Mouse (Mus musculus) midbrain, postnatal 0 days (tissue): ENCODE data around the gene Smyd1. TPM values are rescaled to one million over a fixed set of nuclear protein-coding genes. Genes with fewer than 3 reads are reported as not detected.

Experiments
- ATAC-seq: fragments of 200-750 bp; cut with Nextera tagmentation; 2 replicates; pipeline ENCODE4 v1.8.0; 2017; ENCODE audit warnings: moderate number of reproducible peaks, mild to moderate bottlenecking, moderate TSS enrichment, moderate library complexity; ENCODE audit not compliant: low FRiP score
- DNase-seq: peaks from one replicate; pipeline ENCODE4 v3.0.0-alpha.2; 2015; ENCODE audit warnings: low spot score
- H3K27ac ChIP-seq: fragments of 300-500 bp; sonication (generic); 2 replicates; pipeline ENCODE4 v1.5.1; 2014; ENCODE audit warnings: low read depth, mild to moderate bottlenecking, low read length, mixed read lengths
- H3K27me3 ChIP-seq: fragments of 300-500 bp; sonication (generic); 2 replicates; pipeline ENCODE4 v1.6.1; 2014; ENCODE audit warnings: low read length, control low read depth, mixed read lengths; ENCODE audit not compliant: insufficient read depth
- H3K36me3 ChIP-seq: fragments of 300-500 bp; sonication (generic); 2 replicates; pipeline ENCODE4 v1.6.1; 2014; ENCODE audit warnings: low read length, control low read depth, mixed read lengths; ENCODE audit not compliant: insufficient read depth
- H3K4me1 ChIP-seq: fragments of 300-500 bp; sonication (generic); 2 replicates; pipeline ENCODE4 v1.6.1; 2014; ENCODE audit warnings: mild to moderate bottlenecking, control low read depth, antibody characterized with exemption, low read length, mixed read lengths; ENCODE audit not compliant: insufficient read depth
- H3K4me2 ChIP-seq: fragments of 300-500 bp; sonication (generic); 2 replicates; pipeline ENCODE4 v1.6.1; 2014; ENCODE audit warnings: low read depth, mild to moderate bottlenecking, low read length, mixed read lengths; ENCODE audit not compliant: poor library complexity, severe bottlenecking
- H3K4me3 ChIP-seq: fragments of 300-500 bp; sonication (generic); 2 replicates; pipeline ENCODE4 v1.5.1; 2014; ENCODE audit warnings: low read depth, mild to moderate bottlenecking, low read length, moderate library complexity
- H3K9ac ChIP-seq: fragments of 300-500 bp; sonication (generic); replicated peaks from 2 replicates; pipeline ENCODE4 v1.6.1; 2014; ENCODE audit warnings: mild to moderate bottlenecking, low read length, moderate library complexity, mixed read lengths; ENCODE audit not compliant: poor library complexity, severe bottlenecking
- H3K9me3 ChIP-seq: fragments of 300-500 bp; sonication (generic); 2 replicates; pipeline ENCODE4 v1.6.1; 2016; ENCODE audit warnings: low read length, control low read depth
- CTCF ChIP-seq: IDR thresholded peaks from 2 replicates; pipeline ENCODE4 v1.5.1; 2016; ENCODE audit warnings: antibody characterized with exemption, mild to moderate bottlenecking
- WGBS: fragments of 180-500 bp; shearing (Covaris S2); extraction: QIAGEN DNeasy Blood & Tissue Kit; methylation state at CpG from one replicate; pipeline ENCODE4 v1.1.7; 2014; 5-methylcytosine and 5-hydroxymethylcytosine counted together
- polyA plus RNA-seq: library from polyadenylated mRNA; unstranded; fragments of >200 nt; fragmentation: Nextera tagmentation; extraction: Ambion mirVana; gene quantifications from 2 replicates; pipeline ENCODE4 v1.2.1, GENCODE M21; 2015
- total RNA-seq: library from RNA; depleted of rRNA; stranded (reverse); fragments of >200 nt; gene quantifications from 2 replicates; pipeline ENCODE4 v1.2.3, GENCODE M21; 2014

Smyd1 gene
- total and polyA plus RNA-seq, 2 experiments from 2014 or later, result 0.30 to 1.3 TPM

DNA sequence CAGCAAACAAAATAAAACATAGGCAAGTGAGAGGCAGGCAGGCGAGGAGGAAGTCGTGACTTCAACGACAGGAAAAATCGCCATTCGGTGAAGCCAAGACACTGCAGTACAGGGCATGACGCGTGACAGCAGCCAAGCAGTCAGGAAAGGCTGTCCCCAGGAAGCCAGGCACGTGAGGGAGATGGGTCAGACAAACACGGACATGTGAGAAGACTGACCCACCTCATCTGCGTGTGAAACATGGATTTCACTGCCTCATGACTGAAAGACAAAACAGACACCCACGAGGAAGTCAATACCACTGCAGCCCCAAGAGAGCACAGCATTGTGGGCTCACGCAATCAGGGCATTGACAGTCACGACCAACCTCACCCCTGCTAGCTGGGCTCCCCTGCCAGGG lies 86.9 kb downstream of the Smyd1 start:
- Histone ChIP-seq H3K36me3 (no peaks in the 10 kb centered on the region), H3K4me3 (no peak overlapping the region), H3K27me3 (no peaks in the 10 kb centered on the region), H3K27ac (no peak overlapping the region), H3K9me3 (no peaks in the 10 kb centered on the region), H3K9ac (no peak overlapping the region), H3K4me2 (no peak overlapping the region), H3K4me1 (no peaks in the 10 kb centered on the region)
- ATAC-seq, result no peak
- 76% methylated on average over 13 of the region's 13 CpGs for WGBS
- no peak for DNase-seq
- TF ChIP-seq CTCF, result no peak

- no peak for TF ChIP-seq CTCF
- H3K4me2 ChIP-seq, result no peak overlapping the region
- no peaks in the 10 kb centered on the region for H3K4me1 ChIP-seq
- DNase-seq (peak; percentile 1), ATAC-seq (no peak)
- no peak overlapping the region for H3K27ac ChIP-seq
- WGBS, result 8% methylated on average over 7 of the region's 7 CpGs
- no peaks in the 10 kb centered on the region for H3K27me3 ChIP-seq
- no peaks in the 10 kb centered on the region for H3K9me3 ChIP-seq
- no peak overlapping the region for H3K9ac ChIP-seq
- H3K4me3 ChIP-seq, result no peak overlapping the region
- no peaks in the 10 kb centered on the region for H3K36me3 ChIP-seq
Measured at GRCm38 (mm10) chr6:71227157-71227770, 94.8 kb downstream of the Smyd1 start.

- DNase-seq (no peak), ATAC-seq (no peak)
- H3K4me2 ChIP-seq, result no peak overlapping the region
- WGBS, result 20% methylated on average over 6 of the region's 6 CpGs
- H3K27ac ChIP-seq, result no peak overlapping the region
- no peaks in the 10 kb centered on the region for H3K9me3 ChIP-seq
- no peak for TF ChIP-seq CTCF
- H3K36me3 ChIP-seq, result no peaks in the 10 kb centered on the region
- H3K9ac ChIP-seq, result no peak overlapping the region
- H3K4me1 ChIP-seq, result no peaks in the 10 kb centered on the region
- H3K27me3 ChIP-seq, result no peaks in the 10 kb centered on the region
- no peak overlapping the region for H3K4me3 ChIP-seq
Measured at GRCm38 (mm10) chr6:71226544-71226943, 95.5 kb downstream of the Smyd1 start.

GRCm38 (mm10) chr6:71224184-71224943 lies 97.7 kb downstream of the Smyd1 start:
- WGBS, result 87% methylated on average over 3 of the region's 3 CpGs
- Histone ChIP-seq H3K9ac (no peak overlapping the region), H3K9me3 (no peaks in the 10 kb centered on the region), H3K27me3 (no peaks in the 10 kb centered on the region), H3K4me1 (no peaks in the 10 kb centered on the region), H3K4me2 (no peak overlapping the region), H3K4me3 (no peak overlapping the region), H3K36me3 (no peaks in the 10 kb centered on the region), H3K27ac (no peak overlapping the region)
- ATAC-seq (no peak), DNase-seq (no peak)
- no peak for TF ChIP-seq CTCF

DNA sequence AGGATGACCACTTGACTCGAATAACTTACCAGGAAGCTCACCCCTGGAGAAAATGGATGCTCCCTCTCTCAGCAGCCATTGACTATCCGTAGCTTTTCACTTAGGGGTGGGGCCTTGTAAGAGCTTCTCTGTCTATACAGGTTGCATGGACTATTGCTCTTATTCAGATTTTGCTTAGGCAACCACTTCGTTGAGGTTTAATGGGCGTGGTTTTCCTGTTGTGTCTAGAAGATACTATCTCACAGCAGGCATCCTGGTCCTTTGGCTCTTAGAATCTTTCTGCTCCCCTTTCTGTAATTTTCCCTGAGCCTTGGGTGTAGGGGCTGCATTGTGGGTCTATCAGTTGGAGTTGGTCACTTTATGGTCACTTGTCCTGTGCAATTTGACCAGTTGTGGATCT lies 100.5 kb downstream of the Smyd1 start:
- Histone ChIP-seq H3K4me3 (no peak overlapping the region), H3K4me2 (no peak overlapping the region), H3K9me3 (no peaks in the 10 kb centered on the region), H3K27ac (no peak overlapping the region), H3K9ac (no peak overlapping the region), H3K27me3 (no peaks in the 10 kb centered on the region), H3K4me1 (no peaks in the 10 kb centered on the region), H3K36me3 (no peaks in the 10 kb centered on the region)
- DNase-seq (no peak), ATAC-seq (no peak)
- WGBS, result 85% methylated on average over 4 of the region's 4 CpGs
- no peak for TF ChIP-seq CTCF

GRCm38 (mm10) chr6:71212471-71212870 lies 109.6 kb downstream of the Smyd1 start:
- 96% methylated on average over 3 of the region's 3 CpGs for WGBS
- no peak for TF ChIP-seq CTCF
- Histone ChIP-seq H3K4me3 (no peak overlapping the region), H3K27me3 (no peaks in the 10 kb centered on the region), H3K4me1 (no peaks in the 10 kb centered on the region), H3K36me3 (no peaks in the 10 kb centered on the region), H3K9me3 (no peaks in the 10 kb centered on the region), H3K9ac (no peak overlapping the region), H3K27ac (no peak overlapping the region), H3K4me2 (no peak overlapping the region)
- ATAC-seq (no peak), DNase-seq (no peak)
